Mouse (Mus musculus) limb, embryonic 14.5 days (tissue): ENCODE measurements around the gene Nos1ap. TPM values are rescaled to one million over a fixed set of nuclear protein-coding genes. Genes with fewer than 3 reads are reported as not detected.

ENCODE experiments used
- ATAC-seq: fragments of 200-750 bp; cut with Nextera tagmentation; 2 replicates; pipeline ENCODE4 v1.8.0; 2017; ENCODE audit warnings: low read depth, moderate number of reproducible peaks, moderate TSS enrichment; ENCODE audit not compliant: low FRiP score
- DNase-seq: peaks from one replicate; pipeline ENCODE4 v3.0.0-alpha.2; 2015; ENCODE audit warnings: low spot score
- H3K27ac ChIP-seq: fragments of 300-500 bp; sonication (generic); replicated peaks from 2 replicates; pipeline ENCODE4 v1.5.1; 2014; ENCODE audit warnings: low read depth, mild to moderate bottlenecking, low read length, moderate library complexity, mixed read lengths
- H3K27me3 ChIP-seq: fragments of 300-500 bp; sonication (generic); 2 replicates; pipeline ENCODE4 v1.6.1; 2014; ENCODE audit warnings: low read length, mixed read lengths; ENCODE audit not compliant: control insufficient read depth, insufficient read depth
- H3K36me3 ChIP-seq: fragments of 300-500 bp; sonication (generic); 2 replicates; pipeline ENCODE4 v1.6.1; 2014; ENCODE audit warnings: mild to moderate bottlenecking, low read length, moderate library complexity, mixed read lengths; ENCODE audit not compliant: control insufficient read depth, insufficient read depth
- H3K4me1 ChIP-seq: fragments of 300-500 bp; sonication (generic); 2 replicates; pipeline ENCODE4 v1.6.1; 2014; ENCODE audit warnings: antibody characterized with exemption, low read length, mixed read lengths; ENCODE audit not compliant: control insufficient read depth, insufficient read depth
- H3K4me2 ChIP-seq: fragments of 300-500 bp; sonication (generic); replicated peaks from 2 replicates; pipeline ENCODE4 v1.6.1; 2014; ENCODE audit warnings: low read depth, mild to moderate bottlenecking, low read length, moderate library complexity; ENCODE audit not compliant: severe bottlenecking
- H3K4me3 ChIP-seq: fragments of 300-500 bp; sonication (generic); replicated peaks from 2 replicates; pipeline ENCODE4 v1.5.1; 2014; ENCODE audit warnings: low read length
- H3K9ac ChIP-seq: fragments of 300-500 bp; sonication (generic); 2 replicates; pipeline ENCODE4 v1.6.1; 2014; ENCODE audit warnings: mild to moderate bottlenecking, low read depth, low read length, moderate library complexity; ENCODE audit not compliant: severe bottlenecking
- H3K9me3 ChIP-seq: fragments of 300-500 bp; sonication (generic); 2 replicates; pipeline ENCODE4 v1.6.1; 2016; ENCODE audit warnings: low read length; ENCODE audit not compliant: control insufficient read depth
- POLR2A ChIP-seq: fragments of 200-500 bp; IDR thresholded peaks from 2 replicates; pipeline ENCODE4 v1.8.0; 2012; ENCODE audit warnings: inconsistent platforms, mild to moderate bottlenecking, moderate library complexity, borderline replicate concordance; ENCODE audit not compliant: insufficient read depth, insufficient read length; ENCODE audit errors: extremely low read depth
- WGBS: fragments of 180-500 bp; shearing (Covaris S2); extraction: QIAGEN DNeasy Blood & Tissue Kit; methylation state at CpG from one replicate; pipeline ENCODE4 v1.1.7; 2014; 5-methylcytosine and 5-hydroxymethylcytosine counted together
- polyA plus RNA-seq, 2 experiments: library from polyadenylated mRNA; depleted of rRNA in 1 of 2; stranded (reverse) in 1 of 2; unstranded in 1 of 2; fragments of >200 nt; fragmentation: Nextera tagmentation in 1 of 2; extraction: Ambion mirVana in 1 of 2; gene quantifications; 2 replicates each; pipeline versions ENCODE4 v1.2.1 to v1.2.3; 2012 to 2014

The Nos1ap gene
- polyA plus RNA-seq, 2 experiments = 10.2 to 11.6 TPM

DNA sequence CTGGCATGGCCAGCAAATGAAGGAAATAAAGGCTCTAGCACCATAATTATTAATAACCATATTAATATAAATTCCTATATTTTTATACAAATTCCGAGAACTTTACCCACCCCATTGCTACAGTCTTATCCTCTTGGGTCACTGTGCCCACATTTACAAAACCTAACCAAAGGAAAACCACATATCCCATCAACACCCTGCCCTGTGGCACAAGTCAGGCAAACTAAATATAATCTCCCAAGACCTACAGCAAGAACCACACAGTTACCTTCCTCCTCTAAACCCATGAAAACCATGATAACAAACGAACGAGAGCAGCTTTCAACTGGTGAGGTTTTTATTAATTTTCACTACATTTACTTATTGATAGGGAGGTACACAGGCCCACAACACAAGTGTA, 53.3 kb downstream of the Nos1ap start:
- Histone ChIP-seq H3K9ac (no peak overlapping the region), H3K4me2 (no peak overlapping the region), H3K27ac (no peak overlapping the region), H3K27me3 (no peaks in the 10 kb centered on the region), H3K4me1 (0 out of 2 replicates have a peak, but pooled peaks cover 3% of the 10 kb centered on the region), H3K9me3 (no peaks in the 10 kb centered on the region), H3K4me3 (no peak overlapping the region), H3K36me3 (no peaks in the 10 kb centered on the region)
- WGBS = 83% methylated on average over 3 of the region's 3 CpGs
- no peak for ATAC-seq
- DNase-seq = no peak
- no peak for TF ChIP-seq POLR2A

DNA sequence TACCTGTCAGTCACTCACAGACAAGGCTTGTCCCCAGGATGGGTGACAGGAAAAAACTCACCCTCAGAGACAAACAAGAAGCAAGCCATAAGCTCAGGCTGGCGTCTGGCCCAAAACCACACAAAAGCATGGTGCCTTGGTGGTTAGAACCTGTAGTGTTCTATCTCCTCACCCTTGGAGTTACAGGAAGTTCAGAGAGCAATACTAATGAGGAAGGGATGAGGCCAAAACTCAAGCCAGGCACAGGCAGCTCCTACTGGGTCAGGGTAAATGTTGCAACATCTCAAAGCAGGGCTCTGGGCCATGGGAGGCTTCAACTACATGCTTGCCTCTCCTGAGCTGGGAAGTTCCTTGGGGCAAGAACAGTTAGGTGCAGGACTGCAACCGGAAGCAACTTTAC, 54.4 kb downstream of the Nos1ap start:
- Histone ChIP-seq H3K9me3 (no peaks in the 10 kb centered on the region), H3K4me3 (no peak overlapping the region), H3K9ac (no peak overlapping the region), H3K36me3 (no peaks in the 10 kb centered on the region), H3K4me1 (0 out of 2 replicates have a peak, but pooled peaks cover 3% of the 10 kb centered on the region), H3K4me2 (no peak overlapping the region), H3K27ac (no peak overlapping the region), H3K27me3 (no peaks in the 10 kb centered on the region)
- ATAC-seq (no peak), DNase-seq (no peak)
- no peak for TF ChIP-seq POLR2A
- 88% methylated on average over 2 of the region's 2 CpGs for WGBS

DNA sequence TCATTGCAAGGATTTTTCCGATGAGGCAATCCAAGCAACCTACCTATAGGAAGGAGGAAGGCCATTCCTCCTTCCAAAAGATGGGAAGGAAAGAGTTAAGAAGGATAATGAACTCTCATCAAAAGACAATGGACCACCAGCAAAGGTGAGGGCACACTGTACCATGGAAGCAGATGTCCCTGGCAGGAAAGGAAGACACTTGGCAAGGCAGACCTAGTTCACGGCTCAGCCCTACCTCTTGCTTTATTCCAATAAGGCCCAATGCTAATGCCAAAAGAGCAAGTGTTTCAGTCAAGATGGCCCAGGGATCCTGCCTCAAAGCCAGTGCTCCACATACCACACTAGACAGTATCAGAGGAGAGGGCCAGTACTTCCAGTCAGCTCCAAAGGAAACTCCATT, 58.4 kb downstream of the Nos1ap start:
- H3K4me1 ChIP-seq = 0 out of 2 replicates have a peak, but pooled peaks cover 3% of the 10 kb centered on the region
- H3K27ac ChIP-seq = no peak overlapping the region
- no peak overlapping the region for H3K4me3 ChIP-seq
- no peaks in the 10 kb centered on the region for H3K9me3 ChIP-seq
- H3K9ac ChIP-seq = no peak overlapping the region
- 83% methylated on average over 2 of the region's 2 CpGs for WGBS
- no peaks in the 10 kb centered on the region for H3K36me3 ChIP-seq
- no peak for TF ChIP-seq POLR2A
- DNase-seq = no peak
- no peak for ATAC-seq
- H3K27me3 ChIP-seq = no peaks in the 10 kb centered on the region
- H3K4me2 ChIP-seq = no peak overlapping the region

DNA sequence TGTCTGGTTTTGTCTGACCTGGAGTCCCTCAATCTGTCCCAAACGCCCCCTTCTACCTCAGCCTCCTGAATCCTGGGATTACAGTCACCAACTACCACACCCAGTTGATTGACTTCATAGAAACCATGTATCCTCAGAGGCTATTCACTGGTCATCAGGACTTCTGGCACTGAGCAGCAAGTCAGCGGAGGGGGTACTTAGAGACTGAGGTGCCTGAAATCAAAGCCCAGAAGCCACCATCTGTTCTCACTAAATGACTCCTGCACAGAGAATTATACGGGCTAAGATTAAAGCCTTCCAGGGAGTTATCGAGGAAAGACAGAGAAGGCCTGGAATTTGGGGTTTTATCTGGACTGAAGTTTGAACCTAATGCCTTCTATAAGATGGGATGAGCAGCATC, 59.2 kb downstream of the Nos1ap start:
- no peaks in the 10 kb centered on the region for H3K9me3 ChIP-seq
- H3K4me1 ChIP-seq = 0 out of 2 replicates have a peak, but pooled peaks cover 3% of the 10 kb centered on the region
- H3K27ac ChIP-seq = no peak overlapping the region
- H3K27me3 ChIP-seq = no peaks in the 10 kb centered on the region
- H3K36me3 ChIP-seq = no peaks in the 10 kb centered on the region
- DNase-seq = no peak
- TF ChIP-seq POLR2A = no peak
- 32% methylated on average over 4 of the region's 4 CpGs for WGBS
- ATAC-seq = no peak
- H3K9ac ChIP-seq = no peak overlapping the region
- no peak overlapping the region for H3K4me2 ChIP-seq
- H3K4me3 ChIP-seq = no peak overlapping the region

DNA sequence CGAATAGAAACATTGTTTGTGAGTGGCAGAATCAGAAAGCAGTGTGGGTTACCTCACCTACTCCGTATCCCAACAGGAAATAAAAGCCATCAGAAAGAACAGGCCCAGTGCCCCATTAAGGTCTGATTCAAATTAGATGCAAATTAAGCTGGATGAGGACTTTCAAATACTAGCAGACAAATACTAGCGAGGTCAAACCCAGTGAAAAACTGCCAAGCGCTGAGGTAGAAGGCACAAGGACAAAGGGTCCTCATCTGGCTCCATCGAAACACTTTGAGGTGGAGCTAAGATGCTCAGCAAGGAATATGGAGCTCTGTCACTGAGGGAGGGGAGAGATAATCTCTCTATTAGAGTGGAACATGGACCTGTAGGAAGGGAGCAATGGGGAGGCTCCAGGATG, 66.8 kb downstream of the Nos1ap start:
- Histone ChIP-seq H3K27me3 (no peaks in the 10 kb centered on the region), H3K4me2 (no peak overlapping the region), H3K4me1 (no peaks in the 10 kb centered on the region), H3K9me3 (no peaks in the 10 kb centered on the region), H3K9ac (no peak overlapping the region), H3K4me3 (no peak overlapping the region), H3K27ac (no peak overlapping the region), H3K36me3 (no peaks in the 10 kb centered on the region)
- WGBS = 72% methylated on average over 5 of the region's 5 CpGs
- ATAC-seq = no peak
- no peak for TF ChIP-seq POLR2A
- no peak for DNase-seq
